Mouse (Mus musculus): ENCODE results near the gene Gjb5. TPM values are rescaled to one million over a fixed set of nuclear protein-coding genes. Genes with fewer than 3 reads are reported as not detected.

Gjb5 gene
- polyA plus RNA-seq, 1 experiment from 2014 or later = 0.35 TPM

- H3K4me2 ChIP-seq = no peak overlapping the region
- H3K4me1 ChIP-seq = 0 out of 2 replicates have a peak, but pooled peaks cover 3% of the 10 kb centered on the region
- H3K4me3 ChIP-seq = no peak overlapping the region
- H3K9ac ChIP-seq = no peak overlapping the region
- ATAC-seq (ENCODE audit: insufficient number of reproducible peaks, insufficient read depth, low FRiP score, low TSS enrichment, low read depth) = no peak
- H3K9me3 ChIP-seq = no peaks in the 10 kb centered on the region
- H3K27me3 ChIP-seq = peaks cover 37% of the 10 kb centered on the region
- no peak overlapping the region for H3K27ac ChIP-seq
- H3K36me3 ChIP-seq = no peaks in the 10 kb centered on the region
- 77% methylated on average over 10 of the region's 10 CpGs for WGBS
Measured at GRCm38 (mm10) chr4:127324296-127324695, 33.7 kb downstream of the Gjb5 start.

- ATAC-seq (ENCODE audit: insufficient number of reproducible peaks, insufficient read depth, low FRiP score, low TSS enrichment, low read depth) = no peak
- Histone ChIP-seq H3K27me3 (peaks cover 31% of the 10 kb centered on the region), H3K4me2 (no peak overlapping the region), H3K27ac (no peak overlapping the region), H3K9ac (no peak overlapping the region), H3K4me1 (no peaks in the 10 kb centered on the region), H3K9me3 (no peaks in the 10 kb centered on the region), H3K4me3 (no peak overlapping the region), H3K36me3 (no peaks in the 10 kb centered on the region)
- 91% methylated on average over 3 of the region's 3 CpGs for WGBS
Measured at GRCm38 (mm10) chr4:127323651-127324050, 34.3 kb downstream of the Gjb5 start.

GRCm38 (mm10) chr4:127319613-127320012 lies 38.4 kb downstream of the Gjb5 start:
- no peak for ATAC-seq (ENCODE audit: insufficient number of reproducible peaks, insufficient read depth, low FRiP score, low TSS enrichment, low read depth)
- Histone ChIP-seq H3K27me3 (peaks cover 3% of the 10 kb centered on the region), H3K9me3 (no peaks in the 10 kb centered on the region), H3K4me2 (no peak overlapping the region), H3K9ac (no peak overlapping the region), H3K4me3 (no peak overlapping the region), H3K36me3 (no peaks in the 10 kb centered on the region), H3K4me1 (no peaks in the 10 kb centered on the region), H3K27ac (no peak overlapping the region)
- 4% methylated on average over 3 of the region's 3 CpGs for WGBS

- Histone ChIP-seq H3K4me2 (no peak overlapping the region), H3K36me3 (no peaks in the 10 kb centered on the region), H3K9me3 (no peaks in the 10 kb centered on the region), H3K4me1 (peaks cover 19% of the 10 kb centered on the region), H3K27me3 (peaks cover 25% of the 10 kb centered on the region), H3K27ac (no peak overlapping the region), H3K9ac (no peak overlapping the region), H3K4me3 (no peak overlapping the region)
- ATAC-seq (ENCODE audit: insufficient number of reproducible peaks, insufficient read depth, low FRiP score, low TSS enrichment, low read depth) = no peak
- WGBS = 56% methylated on average over 4 of the region's 4 CpGs
Measured at GRCm38 (mm10) chr4:127317143-127317542, 40.8 kb downstream of the Gjb5 start.

GRCm38 (mm10) chr4:127315753-127316152 lies 42.2 kb downstream of the Gjb5 start:
- Histone ChIP-seq H3K27ac (no peak overlapping the region), H3K4me2 (no peak overlapping the region), H3K9me3 (no peaks in the 10 kb centered on the region), H3K9ac (no peak overlapping the region), H3K4me1 (peaks cover 19% of the 10 kb centered on the region), H3K27me3 (peaks cover 33% of the 10 kb centered on the region), H3K4me3 (no peak overlapping the region), H3K36me3 (no peaks in the 10 kb centered on the region)
- ATAC-seq (ENCODE audit: insufficient number of reproducible peaks, insufficient read depth, low FRiP score, low TSS enrichment, low read depth) = no peak
- WGBS = 84% methylated on average over 8 of the region's 8 CpGs

GRCm38 (mm10) chr4:127314585-127314984 lies 43.4 kb downstream of the Gjb5 start:
- Histone ChIP-seq H3K4me3 (peak overlapping the region; percentile 54), H3K27ac (no peak overlapping the region), H3K36me3 (no peaks in the 10 kb centered on the region), H3K9ac (peak overlapping the region; percentile 72), H3K9me3 (no peaks in the 10 kb centered on the region), H3K4me1 (peaks cover 19% of the 10 kb centered on the region), H3K27me3 (peaks cover 33% of the 10 kb centered on the region), H3K4me2 (peak overlapping the region; percentile 95)
- no peak for ATAC-seq (ENCODE audit: insufficient number of reproducible peaks, insufficient read depth, low FRiP score, low TSS enrichment, low read depth)
- WGBS = 45% methylated on average over 9 of the region's 9 CpGs

- Histone ChIP-seq H3K36me3 (no peaks in the 10 kb centered on the region), H3K9me3 (no peaks in the 10 kb centered on the region), H3K4me3 (peak within 1 kb of the TSS; percentile 54), H3K4me2 (peak within 1 kb of the TSS; percentile 95), H3K9ac (peak within 1 kb of the TSS; percentile 72), H3K27me3 (peaks cover 33% of the 10 kb centered on the region), H3K27ac (no peak within 1 kb of the TSS), H3K4me1 (peaks cover 19% of the 10 kb centered on the region)
- peak; percentile 49 for ATAC-seq (ENCODE audit: insufficient number of reproducible peaks, insufficient read depth, low FRiP score, low TSS enrichment, low read depth)
- WGBS = 0% methylated on average over 25 of the region's 25 CpGs
Measured at GRCm38 (mm10) chr4:127313861-127314260, 44.1 kb downstream of the Gjb5 start, which contains the start of gene Gja4. Gene Gja4 (minus strand): TSS chr4:127314039.

- H3K9me3 ChIP-seq = no peaks in the 10 kb centered on the region
- H3K27me3 ChIP-seq = peaks cover 33% of the 10 kb centered on the region
- 68% methylated on average over 24 of the region's 24 CpGs for WGBS
- no peak overlapping the region for H3K27ac ChIP-seq
- peaks cover 19% of the 10 kb centered on the region for H3K4me1 ChIP-seq
- no peak overlapping the region for H3K9ac ChIP-seq
- no peaks in the 10 kb centered on the region for H3K36me3 ChIP-seq
- no peak for ATAC-seq (ENCODE audit: insufficient number of reproducible peaks, insufficient read depth, low FRiP score, low TSS enrichment, low read depth)
- no peak overlapping the region for H3K4me2 ChIP-seq
- no peak overlapping the region for H3K4me3 ChIP-seq
Measured at GRCm38 (mm10) chr4:127312349-127312748, 45.6 kb downstream of the Gjb5 start.

- peaks cover 33% of the 10 kb centered on the region for H3K27me3 ChIP-seq
- 52% methylated on average over 9 of the region's 9 CpGs for WGBS
- no peak overlapping the region for H3K9ac ChIP-seq
- no peaks in the 10 kb centered on the region for H3K9me3 ChIP-seq
- no peak overlapping the region for H3K4me3 ChIP-seq
- H3K27ac ChIP-seq = no peak overlapping the region
- H3K4me1 ChIP-seq = peaks cover 19% of the 10 kb centered on the region
- H3K4me2 ChIP-seq = no peak overlapping the region
- H3K36me3 ChIP-seq = no peaks in the 10 kb centered on the region
- no peak for ATAC-seq (ENCODE audit: insufficient number of reproducible peaks, insufficient read depth, low FRiP score, low TSS enrichment, low read depth)
Measured at GRCm38 (mm10) chr4:127311561-127311960, 46.4 kb downstream of the Gjb5 start.

- H3K4me3 ChIP-seq = no peak overlapping the region
- H3K9ac ChIP-seq = no peak overlapping the region
- H3K36me3 ChIP-seq = no peaks in the 10 kb centered on the region
- no peaks in the 10 kb centered on the region for H3K9me3 ChIP-seq
- H3K27ac ChIP-seq = no peak overlapping the region
- H3K27me3 ChIP-seq = peaks cover 6% of the 10 kb centered on the region
- H3K4me2 ChIP-seq = no peak overlapping the region
- no peak for ATAC-seq (ENCODE audit: insufficient number of reproducible peaks, insufficient read depth, low FRiP score, low TSS enrichment, low read depth)
- 58% methylated on average over 2 of the region's 2 CpGs for WGBS
- H3K4me1 ChIP-seq = no peaks in the 10 kb centered on the region
Measured at GRCm38 (mm10) chr4:127306915-127307314, 51.1 kb downstream of the Gjb5 start.

All from embryonic facial prominence, embryonic 13.5 days (tissue).